Mouse (Mus musculus): ENCODE measurements around the gene Ltbp3.

DNA sequence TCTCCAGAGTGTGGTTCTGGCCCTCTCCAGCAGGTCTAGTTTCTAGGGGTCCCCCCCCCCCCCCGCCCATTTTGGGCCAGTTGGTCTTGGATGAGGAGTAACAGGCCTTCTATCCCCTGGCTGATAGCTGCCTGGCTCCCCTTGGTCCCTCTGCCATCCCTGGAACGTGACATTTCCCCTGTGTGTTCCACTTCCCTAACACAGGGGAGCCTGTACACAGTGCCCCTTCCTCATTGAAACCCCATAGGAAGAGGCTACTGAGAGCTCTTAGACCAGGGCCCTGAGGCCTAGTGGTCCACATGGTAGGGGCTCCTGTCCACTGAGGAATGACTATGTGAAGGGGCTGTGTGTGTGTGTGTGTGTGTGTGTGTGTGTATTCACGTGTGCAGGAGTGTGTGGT is 67.0 kb downstream of the Ltbp3 start:
- TF ChIP-seq GATA1 (IDR thresholded peaks at IDR 0.05; ENCODE audit: low read length) (no peak), TAL1 (IDR thresholded peaks at IDR 0.05; ENCODE audit: low read length) (no peak)

Data from erythroblast, embryonic 14.5 days (primary cell).